Mouse (Mus musculus) bone marrow macrophage, adult 2 months (primary cell): ENCODE data around the gene Ilvbl. TPM values are rescaled to one million over a fixed set of nuclear protein-coding genes. Genes with fewer than 3 reads are reported as not detected.
A peak's percentile ranks its signal among the peaks of the same experiment; 100 is the strongest.

Experiments
- H3K27ac ChIP-seq: 2 replicates; pipeline ENCODE4 v1.5.1; 2012; ENCODE audit warnings: low read depth, low read length; ENCODE audit not compliant: insufficient read depth
- H3K4me1 ChIP-seq: 2 replicates; pipeline ENCODE4 v1.6.1; 2012; ENCODE audit warnings: low read length; ENCODE audit not compliant: control insufficient read depth, insufficient read depth
- H3K4me3 ChIP-seq: 2 replicates; pipeline ENCODE4 v1.5.1; 2012; ENCODE audit warnings: mild to moderate bottlenecking, low read length, moderate library complexity; ENCODE audit not compliant: insufficient read depth
- CTCF ChIP-seq: IDR thresholded peaks from 2 replicates; pipeline ENCODE4 v1.5.1; 2012; ENCODE audit warnings: low read depth, mild to moderate bottlenecking, low read length, moderate library complexity
- POLR2A ChIP-seq: IDR thresholded peaks from 2 replicates; pipeline ENCODE4 v1.6.1; 2012; ENCODE audit warnings: mild to moderate bottlenecking, low read depth, low read length, borderline replicate concordance
- polyA plus RNA-seq: library from polyadenylated mRNA; stranded (reverse); fragments of >200 nt; gene quantifications from 2 replicates; pipeline ENCODE4 v1.2.4, GENCODE M21; 2012; ENCODE audit not compliant: missing spikeins, insufficient read depth, insufficient read length

The Ilvbl gene
- polyA plus RNA-seq, 1 experiment = 34.4 TPM

GRCm38 (mm10) chr10:78575105-78575632, 1.0 kb downstream of the Ilvbl start:
- H3K4me3 ChIP-seq = peak overlapping the region; percentile 72
- peak overlapping the region; percentile 39 for H3K27ac ChIP-seq
- no peak for TF ChIP-seq CTCF
- TF ChIP-seq POLR2A = no peak
- peaks cover 5% of the 10 kb centered on the region; the same call in 1 of the 2 replicates for H3K4me1 ChIP-seq

DNA sequence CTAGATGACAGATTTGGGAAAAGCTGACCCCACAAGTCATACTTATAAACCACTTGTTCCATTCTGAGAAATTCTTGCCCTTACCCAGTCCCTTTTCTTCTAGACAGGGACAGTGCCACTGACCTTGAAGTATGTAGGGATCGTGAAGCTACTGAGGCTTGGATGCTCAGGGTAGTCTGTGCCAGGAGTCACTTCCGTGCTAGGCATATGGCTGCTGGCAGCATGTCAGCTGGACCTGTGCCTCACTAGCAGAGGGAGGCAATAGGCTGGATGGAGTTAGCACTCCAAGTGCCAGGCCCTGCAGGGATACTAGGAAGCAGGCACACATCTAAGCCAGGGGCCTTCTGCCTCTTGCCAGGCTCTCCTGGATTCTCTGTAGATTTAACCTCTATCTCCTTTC, 1.5 kb downstream of the Ilvbl start:
- TF ChIP-seq CTCF (no peak), POLR2A (no peak)
- H3K4me3 ChIP-seq = peak overlapping the region; percentile 72
- no peak overlapping the region for H3K27ac ChIP-seq
- H3K4me1 ChIP-seq = peaks cover 5% of the 10 kb centered on the region; the same call in 1 of the 2 replicates

GRCm38 (mm10) chr10:78576435-78577184, 2.5 kb downstream of the Ilvbl start:
- no peak overlapping the region for H3K4me3 ChIP-seq
- H3K4me1 ChIP-seq = peaks cover 5% of the 10 kb centered on the region; the same call in 1 of the 2 replicates
- TF ChIP-seq POLR2A = no peak
- TF ChIP-seq CTCF = no peak
- H3K27ac ChIP-seq = no peak overlapping the region

- H3K4me1 ChIP-seq = peaks cover 5% of the 10 kb centered on the region; the same call in 1 of the 2 replicates
- no peak overlapping the region for H3K27ac ChIP-seq
- no peak for TF ChIP-seq CTCF
- no peak for TF ChIP-seq POLR2A
Measured at GRCm38 (mm10) chr10:78578204-78578603, 4.1 kb downstream of the Ilvbl start.

DNA sequence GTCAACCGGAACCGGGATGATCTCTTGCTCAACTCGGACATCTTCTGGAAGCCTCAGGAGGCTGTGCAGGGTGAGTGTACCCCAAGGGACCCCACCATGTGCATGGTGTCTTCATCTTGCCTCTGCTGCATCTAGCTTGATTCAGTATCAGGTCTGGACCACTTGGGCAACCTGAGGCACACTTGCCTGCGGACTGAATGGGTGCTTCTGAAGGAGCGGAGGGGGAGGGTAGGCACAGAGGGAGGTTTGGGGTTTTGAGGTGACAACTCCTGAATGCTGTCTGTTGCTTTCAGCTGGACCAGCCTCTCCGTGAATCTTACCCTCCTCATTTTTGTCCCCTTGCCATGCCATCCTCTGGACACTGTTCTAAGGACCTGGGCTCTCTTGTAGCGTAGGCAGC, 7.0 kb downstream of the Ilvbl start:
- Histone ChIP-seq H3K4me3 (no peak overlapping the region), H3K27ac (no peak overlapping the region), H3K4me1 (no peaks in the 10 kb centered on the region)
- TF ChIP-seq POLR2A (no peak), CTCF (no peak)

More at GRCm38 (mm10) chr10:78578204-78578603, 4.1 kb downstream of the Ilvbl start:
- H3K4me3 ChIP-seq = no peak overlapping the region

DNA sequence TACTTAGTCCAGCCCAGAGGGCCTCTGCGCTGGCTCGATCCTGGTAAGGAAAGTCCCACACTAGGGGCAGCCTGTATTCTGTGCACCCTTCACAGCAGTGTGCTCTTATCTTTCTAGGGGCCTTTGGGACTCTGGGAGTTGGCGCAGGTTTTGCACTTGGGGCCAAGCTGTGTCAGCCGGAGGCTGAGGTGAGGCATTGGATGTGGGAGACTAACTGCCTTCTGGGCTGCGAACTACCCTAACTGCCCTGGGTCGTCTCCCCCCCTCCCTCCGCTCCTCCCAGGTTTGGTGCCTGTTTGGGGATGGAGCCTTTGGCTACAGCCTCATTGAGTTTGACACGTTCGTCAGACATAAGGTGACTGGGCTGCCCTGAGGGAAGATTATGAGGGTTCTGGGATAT, 9.2 kb downstream of the Ilvbl start:
- Histone ChIP-seq H3K4me1 (no peaks in the 10 kb centered on the region), H3K27ac (no peak overlapping the region), H3K4me3 (no peak overlapping the region)
- no peak for TF ChIP-seq CTCF
- no peak for TF ChIP-seq POLR2A

GRCm38 (mm10) chr10:78583939-78584338, 9.8 kb downstream of the Ilvbl start:
- no peak for TF ChIP-seq POLR2A
- TF ChIP-seq CTCF = no peak
- H3K4me1 ChIP-seq = no peaks in the 10 kb centered on the region

DNA sequence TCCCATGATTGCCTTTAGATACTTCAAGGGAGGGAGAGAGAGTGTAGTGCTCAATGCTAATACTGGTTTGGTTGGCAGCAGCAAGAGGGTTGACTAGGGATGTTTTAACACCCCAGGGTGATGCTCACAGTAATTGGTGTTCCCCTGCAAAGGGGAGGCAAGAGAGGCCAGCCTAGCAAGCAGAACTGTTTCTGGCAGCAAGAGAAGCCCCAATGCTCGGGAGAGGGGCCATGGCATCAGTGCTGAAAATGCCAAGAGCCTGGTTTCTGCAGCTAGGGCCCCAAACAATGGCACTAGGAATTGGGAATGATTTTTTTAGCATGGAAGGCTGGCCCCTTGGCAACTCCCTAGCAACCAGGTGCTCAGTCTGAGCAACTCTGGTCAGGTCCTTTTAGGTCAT, 10.8 kb downstream of the Ilvbl start:
- no peak overlapping the region for H3K4me3 ChIP-seq
- no peak overlapping the region for H3K27ac ChIP-seq
- no peak for TF ChIP-seq POLR2A
- TF ChIP-seq CTCF = no peak
- no peaks in the 10 kb centered on the region for H3K4me1 ChIP-seq

More at GRCm38 (mm10) chr10:78583939-78584338, 9.8 kb downstream of the Ilvbl start:
- Histone ChIP-seq H3K4me3 (no peak overlapping the region), H3K27ac (no peak overlapping the region)

GRCm38 (mm10) chr10:78585606-78586005, 11.5 kb downstream of the Ilvbl start:
- TF ChIP-seq CTCF (no peak), POLR2A (no peak)
- Histone ChIP-seq H3K27ac (no peak overlapping the region), H3K4me3 (no peak overlapping the region), H3K4me1 (no peaks in the 10 kb centered on the region)

GRCm38 (mm10) chr10:78586026-78586425, 11.9 kb downstream of the Ilvbl start:
- TF ChIP-seq CTCF (no peak), POLR2A (no peak)
- Histone ChIP-seq H3K4me3 (no peak overlapping the region), H3K27ac (no peak overlapping the region), H3K4me1 (no peaks in the 10 kb centered on the region)
